Mouse (Mus musculus) adrenal gland, postnatal 25 days (tissue): ENCODE results near the gene Dnajc12. TPM values are rescaled to one million over a fixed set of nuclear protein-coding genes. Genes with fewer than 3 reads are reported as not detected.
"Not testable (repeated sequence)": the region's sequence is repeated elsewhere in the genome, so short reads cannot be mapped to it uniquely, and the experiment has no call there.

Source experiments
- DNase-seq: peaks from one replicate; pipeline ENCODE4 v3.0.0; 2021; ENCODE audit warnings: mixed read lengths
- total RNA-seq: library from RNA; stranded (reverse); gene quantifications from 2 replicates; pipeline ENCODE4 v1.2.3, GENCODE M21; 2021

Gene Dnajc12
- total RNA-seq, 1 experiment from 2014 or later, result 15.1 TPM

- DNase-seq, result peak; percentile 89
Measured at GRCm38 (mm10) chr10:63429785-63430305, 47.6 kb downstream of the Dnajc12 start, which contains the start of gene Ctnna3. Gene Ctnna3, plus strand, starts transcription at chr10:63430098.

DNA sequence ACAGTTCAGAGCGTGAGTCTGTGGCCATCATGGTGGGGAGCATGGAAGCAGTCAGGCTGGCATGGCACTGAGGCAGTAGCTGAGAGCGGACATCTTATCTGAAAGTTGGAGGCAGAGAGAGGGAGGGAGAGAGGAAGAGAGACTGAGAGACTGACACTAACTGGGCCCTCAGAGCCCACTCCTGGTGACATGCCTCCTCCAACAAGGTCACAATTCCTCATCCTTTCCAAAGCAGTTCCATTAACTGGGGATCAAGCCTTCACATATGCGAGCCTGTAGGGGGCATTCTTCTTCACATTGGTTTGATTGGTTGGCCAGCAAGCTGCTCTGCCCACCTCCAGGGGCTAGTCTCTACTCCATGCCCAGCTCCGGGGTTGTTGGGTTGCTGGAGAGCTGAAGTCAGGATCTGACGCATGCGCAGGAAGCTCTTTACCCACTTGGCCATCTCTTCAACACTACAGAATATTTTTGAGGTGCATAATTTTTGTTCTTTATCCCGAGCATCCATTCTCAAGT lies 49.0 kb downstream of the Dnajc12 start:
- no peak for DNase-seq

DNA sequence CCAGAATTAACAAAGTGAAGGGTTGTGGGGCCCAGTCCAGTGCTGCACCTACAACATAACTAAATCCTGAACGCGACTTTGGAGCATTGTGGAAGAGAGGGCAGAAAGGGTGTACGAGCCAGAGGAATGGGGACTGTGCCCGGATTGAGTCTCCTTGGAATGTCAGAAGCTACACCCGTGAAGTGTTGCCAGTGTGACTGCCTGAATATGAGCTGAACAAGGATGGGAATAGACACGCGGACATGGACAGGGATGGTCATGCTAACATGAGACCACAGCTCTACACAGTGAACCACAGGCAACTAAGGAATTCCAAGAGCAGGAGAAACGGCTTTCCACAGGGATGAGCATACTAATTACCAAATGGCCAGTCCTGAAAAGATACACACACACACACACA lies 49.9 kb downstream of the Dnajc12 start:
- DNase-seq, result no peak

DNA sequence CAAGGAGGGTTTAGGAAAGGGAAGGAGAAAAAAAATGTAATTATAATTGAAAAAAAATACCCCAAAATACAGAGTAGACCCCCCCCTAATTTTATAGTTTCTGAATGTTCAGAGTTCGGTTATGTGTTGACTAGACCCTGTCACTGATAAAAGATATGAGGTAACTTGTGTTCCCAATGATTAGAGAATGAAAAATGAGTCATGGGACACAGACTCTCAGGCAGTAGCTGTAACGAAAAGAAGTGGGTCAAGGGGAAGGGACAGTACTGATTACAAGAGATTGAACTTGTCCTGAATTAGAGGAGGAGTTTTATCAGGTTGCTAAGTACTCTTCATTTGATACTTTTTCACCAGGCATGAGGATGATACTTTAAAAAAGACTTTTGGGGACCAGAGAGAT lies 50.6 kb downstream of the Dnajc12 start:
- no peak for DNase-seq

DNA sequence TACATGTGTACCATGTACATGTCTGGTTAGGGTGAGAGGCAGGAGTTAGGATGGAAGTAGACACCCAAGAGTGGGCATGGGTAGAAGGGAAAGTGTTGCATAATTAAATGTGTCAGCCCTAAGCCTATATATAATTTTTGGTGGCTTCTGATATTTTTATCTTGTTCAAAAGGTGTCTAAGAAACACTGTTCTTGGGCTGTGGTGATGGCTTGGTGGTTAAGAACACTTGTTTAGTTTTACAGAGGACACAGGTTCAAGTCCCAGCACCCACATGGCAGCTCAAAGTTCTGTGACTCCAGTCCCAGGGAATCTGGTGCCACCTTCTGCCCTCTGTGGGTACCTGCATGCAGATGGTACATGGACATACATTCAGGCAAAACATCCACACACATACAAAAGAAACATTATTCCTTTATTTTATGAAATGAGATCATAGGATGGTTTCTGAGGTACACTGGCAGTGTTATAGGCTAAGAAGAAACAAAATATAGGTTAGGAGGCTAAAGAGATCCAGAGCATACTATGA lies 56.6 kb downstream of the Dnajc12 start:
- DNase-seq, result no peak

GRCm38 (mm10) chr10:63439694-63440228 lies 57.5 kb downstream of the Dnajc12 start:
- DNase-seq, result no peak

- not testable (repeated sequence) for DNase-seq
Measured at GRCm38 (mm10) chr10:63444602-63445387, 62.6 kb downstream of the Dnajc12 start.

DNA sequence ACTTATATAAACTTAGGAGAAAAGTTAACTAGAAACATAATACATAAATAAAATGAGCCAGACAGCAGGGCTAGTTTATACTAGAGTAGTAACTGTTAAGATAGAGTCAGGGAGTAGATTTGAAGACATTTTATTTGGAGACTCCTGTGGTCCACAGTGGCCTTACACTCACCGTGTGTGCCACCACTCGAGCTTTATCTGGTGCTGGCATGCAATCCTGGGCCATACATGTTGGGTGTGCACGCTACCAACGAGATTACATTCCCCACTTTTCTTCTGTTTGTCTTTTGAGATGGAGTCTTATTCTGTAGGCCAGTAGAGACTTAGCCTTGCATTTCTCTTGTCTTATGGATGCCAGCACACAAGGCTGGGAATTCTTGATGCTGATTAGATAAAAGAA lies 71.7 kb downstream of the Dnajc12 start:
- DNase-seq, result no peak

DNA sequence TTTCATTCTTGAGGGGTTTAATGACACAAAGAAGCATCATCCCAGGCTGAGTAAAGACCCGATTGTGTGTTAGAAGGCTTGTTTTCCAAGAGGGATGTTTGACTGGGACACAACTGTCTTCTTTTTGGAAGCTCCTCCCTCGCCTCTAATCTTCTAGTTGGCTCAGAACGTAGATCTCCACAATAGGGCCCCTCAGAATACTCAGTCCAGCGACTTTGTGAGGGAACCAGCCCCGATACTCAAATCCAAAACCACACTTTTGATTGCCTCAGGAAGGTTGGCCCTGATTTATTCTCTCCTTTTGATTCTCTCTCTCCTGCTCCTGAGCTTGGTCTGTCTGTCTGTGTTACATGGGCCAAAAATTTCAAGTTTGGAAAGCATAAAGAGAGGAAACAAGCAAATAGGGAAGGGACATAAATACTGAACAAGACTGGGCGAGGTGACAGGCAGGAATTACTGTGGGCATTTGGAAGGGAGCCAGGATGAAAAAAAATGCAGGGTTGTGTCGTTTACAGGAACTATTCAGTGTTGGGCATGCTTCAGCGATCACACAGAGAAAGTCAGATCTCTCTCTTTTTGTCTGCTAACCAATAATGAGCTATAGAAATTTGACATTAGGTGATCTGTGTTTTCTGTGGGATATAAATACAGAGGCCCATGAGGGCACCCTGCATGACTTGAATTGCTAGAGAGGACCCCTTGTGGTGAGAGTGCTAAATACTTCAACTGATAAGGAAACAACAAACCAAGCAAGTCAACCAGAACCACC lies 73.1 kb downstream of the Dnajc12 start:
- no peak for DNase-seq

DNA sequence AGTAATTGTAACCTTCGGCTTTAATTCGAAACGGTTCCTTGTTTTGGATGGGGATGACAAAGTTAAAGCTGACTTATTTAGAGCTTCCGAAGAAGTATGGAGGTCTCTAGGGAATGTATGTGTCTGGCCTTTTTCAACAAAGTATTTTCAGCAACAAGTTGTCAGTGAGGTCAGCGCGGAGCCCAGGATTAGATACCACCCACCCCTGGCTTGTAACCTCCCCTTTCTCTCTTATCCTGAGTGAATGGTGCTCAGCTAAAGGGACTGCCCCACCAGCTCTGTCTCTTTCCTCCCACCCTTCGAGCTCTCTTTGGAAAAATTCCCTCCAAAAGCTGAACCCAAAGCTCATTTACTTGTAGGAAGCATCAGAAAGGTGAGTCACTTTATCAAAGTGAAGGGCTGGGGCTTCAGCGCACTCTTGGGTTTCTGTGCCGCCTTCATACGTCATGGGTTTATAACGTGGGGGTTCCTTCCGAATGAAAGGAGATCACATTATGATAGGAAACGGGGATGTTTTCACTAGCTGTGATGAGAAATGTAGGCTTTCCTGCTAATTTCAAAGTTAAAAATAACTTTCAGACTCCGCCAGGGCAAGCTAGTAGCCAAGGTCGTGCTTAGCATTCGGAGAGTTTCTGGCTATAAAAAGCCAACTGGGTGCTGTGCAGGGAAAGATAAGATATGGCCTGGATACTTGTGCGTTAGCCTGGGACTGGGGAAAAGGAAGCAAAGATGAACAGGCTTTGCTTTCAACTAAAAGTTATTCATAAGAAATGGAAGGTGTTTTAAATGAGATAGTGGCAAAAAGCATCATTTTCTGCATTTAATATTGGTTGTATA lies 75.3 kb downstream of the Dnajc12 start:
- DNase-seq, result no peak

Other genes with a start within 250 kb of the Dnajc12 start
- gene Mypn, start 178.5 kb upstream of the Dnajc12 start, total RNA-seq, result 0.33 and 0.39 TPM in 2 replicates
- gene Herc4, start 138.6 kb upstream of the Dnajc12 start, total RNA-seq, result 144 and 146 TPM in 2 replicates
- gene Sirt1, start 739 bp upstream of the Dnajc12 start, total RNA-seq, result 16.2 and 17.7 TPM in 2 replicates
- not detected in 2 replicates for gene Gm7075, start 39.3 kb downstream of the Dnajc12 start, total RNA-seq
- gene Ctnna3, start 47.7 kb downstream of the Dnajc12 start, total RNA-seq, result 0.71 and 1.2 TPM in 2 replicates